ENCODE assay signal across 17 mouse cellular contexts in genomic region chr17:7214061-7214460, GRCm38 (mm10). TPM values are rescaled to one million over a fixed set of nuclear protein-coding genes. Genes with fewer than 3 reads are reported as not detected.
DNase-seq lines count a peak whose midpoint lies in the region; ATAC-seq lines count a peak whose summit lies in the region.
"Had no signal": no experiment of that assay in that cellular context is flagged by ENCODE, and none has a peak within 500 bp of the region (broad histone marks: within the 10 kb centered on the region; RNA-seq: fewer than 3 reads in every experiment).

No protein-coding gene starts in this region.

- intact Hi-C loops in left cerebral cortex, postnatal 36 days (cut with DNase I) = loop anchor here (5.0 kb wide), 1 partner anchor 42 kb away; the partner anchor contains the start of gene Rps6ka2

- no peaks in the 10 kb centered on the region for H3K9me3 ChIP-seq in midbrain, embryonic 10.5 days (replicated peaks)
- no peaks in the 10 kb centered on the region for H3K9me3 ChIP-seq in midbrain, embryonic 15.5 days
- H3K9me3 ChIP-seq: kidney, embryonic 15.5 days; limb, embryonic 12.5 days; neural tube, embryonic 13.5 days had no signal

- peaks cover 38% of the 10 kb centered on the region for H3K4me1 ChIP-seq in midbrain, embryonic 10.5 days
- peaks cover 23% of the 10 kb centered on the region; the same call in 1 of the 2 replicates for H3K4me1 ChIP-seq in midbrain, embryonic 15.5 days

- ATAC-seq in midbrain, embryonic 15.5 days (replicated peaks) = no peak
- ATAC-seq in inflammation-experienced regulatory T-cells, adult 6 months = no peak
- ATAC-seq: liver, postnatal 0 days had no signal

- no peak overlapping the region for H3K9ac ChIP-seq in midbrain, embryonic 15.5 days
- H3K9ac ChIP-seq: kidney, embryonic 15.5 days; limb, embryonic 12.5 days; liver, postnatal 0 days; neural tube, embryonic 13.5 days had no signal

- no peak overlapping the region for H3K4me3 ChIP-seq in midbrain, embryonic 10.5 days
- H3K4me3 ChIP-seq in midbrain, embryonic 15.5 days = no peak overlapping the region
- H3K4me3 ChIP-seq: kidney, embryonic 15.5 days; limb, embryonic 12.5 days; neural tube, embryonic 13.5 days had no signal

- WGBS in midbrain, embryonic 10.5 days = 91% methylated on average over 3 of the region's 3 CpGs
- WGBS in midbrain, embryonic 15.5 days = 91% methylated on average over 3 of the region's 3 CpGs

- DNase-seq in midbrain, embryonic 10.5 days (ENCODE audit: low spot score) = no peak
- DNase-seq in layer of hippocampus, postnatal 10 days (ENCODE audit: low spot score in 2 of 2) = peak; percentile 71 to 78
- DNase-seq in left cerebral cortex, postnatal 36 days (ENCODE audit: low spot score in 2 of 2) = peak; percentile 85 to 89
- no peak for DNase-seq in embryo, embryonic 9.5 days (ENCODE audit: extremely low spot score)
- no peak for DNase-seq in testis, postnatal 10 days (ENCODE audit: low spot score)
- DNase-seq in adrenal gland, postnatal 36 days = no peak
- DNase-seq: adrenal gland, postnatal 10 days; B cell, adult 2 months; gastrocnemius, postnatal 10 days; liver, postnatal 0 days; thymus, postnatal 4 days had no signal

- H3K27me3 ChIP-seq in midbrain, embryonic 10.5 days (ENCODE audit: low read depth, poor library complexity, severe bottlenecking) = no peaks in the 10 kb centered on the region
- no peaks in the 10 kb centered on the region for H3K27me3 ChIP-seq in midbrain, embryonic 15.5 days (replicated peaks)
- H3K27me3 ChIP-seq: kidney, embryonic 15.5 days; limb, embryonic 12.5 days; neural tube, embryonic 13.5 days had no signal

- H3K27ac ChIP-seq in midbrain, embryonic 10.5 days (replicated peaks) = peak overlapping the region; percentile 52
- no peak overlapping the region for H3K27ac ChIP-seq in midbrain, embryonic 15.5 days
- H3K27ac ChIP-seq: kidney, embryonic 15.5 days; limb, embryonic 12.5 days; macrophage; neural tube, embryonic 13.5 days had no signal

- H3K36me3 ChIP-seq in midbrain, embryonic 10.5 days = no peaks in the 10 kb centered on the region
- no peaks in the 10 kb centered on the region for H3K36me3 ChIP-seq in midbrain, embryonic 15.5 days (replicated peaks)
- H3K36me3 ChIP-seq: kidney, embryonic 15.5 days; limb, embryonic 12.5 days; neural tube, embryonic 13.5 days had no signal

- no peak overlapping the region for H3K4me2 ChIP-seq in midbrain, embryonic 15.5 days
- H3K4me2 ChIP-seq: kidney, embryonic 15.5 days; limb, embryonic 12.5 days; neural tube, embryonic 13.5 days had no signal

RNA-seq across cellular contexts. Expression of gene Rps6ka2, which starts 44.1 kb away (rescaled TPM):
- polyA plus RNA-seq in midbrain, embryonic 10.5 days (2016; fragmentation: Nextera tagmentation; extraction: Ambion mirVana) = 21.4 and 24.4 TPM in 2 replicates
- polyA plus RNA-seq in midbrain, embryonic 15.5 days (2015; fragmentation: Nextera tagmentation; extraction: Ambion mirVana) = 21.1 and 21.9 TPM in 2 replicates
- total RNA-seq in layer of hippocampus, postnatal 10 days (2021) = 10 to 100 TPM; 27.0 to 27.4 TPM
- total RNA-seq in left cerebral cortex, postnatal 36 days (2021) = 10 to 100 TPM; 41.9 to 67.1 TPM
- 1 to 10 TPM in 1 of 3 experiments, under 1 TPM in 2; 0.34 to 1.1 (median 0.66) TPM for polyA plus RNA-seq in inflammation-experienced regulatory T-cells, adult 6 months (2017; shearing (Covaris generic))
- total RNA-seq in adrenal gland, postnatal 36 days (2021) = 10 to 100 TPM; 10.3 to 17.6 TPM

Comparison
In these comparisons a context has a peak if more than half of its experiments do, and no peak if none do; other contexts are left out.
1. DNase-seq: peak in layer of hippocampus, postnatal 10 days (2 of 2) and left cerebral cortex, postnatal 36 days (2 of 2); none in midbrain, embryonic 10.5 days (single experiment), embryo, embryonic 9.5 days (single experiment), testis, postnatal 10 days (single experiment) and adrenal gland, postnatal 36 days (0 of 2).